Mouse (Mus musculus): Measurements from ENCODE around the gene Rab3gap1. TPM values are rescaled to one million over a fixed set of nuclear protein-coding genes. Genes with fewer than 3 reads are reported as not detected.

Gene Rab3gap1
- 58.1 TPM for polyA plus RNA-seq (2014; fragmentation: Illumina TruSeq; extraction: RNeasy Lipid Tissue Mini Kit (QIAGEN cat#74804); ENCODE audit: low read depth, low replicate concordance)

GRCm38 (mm10) chr1:127868300-127869261 is at the start of gene Rab3gap1:
Rab3gap1 (plus strand) TSS chr1:127868773.

DNA sequence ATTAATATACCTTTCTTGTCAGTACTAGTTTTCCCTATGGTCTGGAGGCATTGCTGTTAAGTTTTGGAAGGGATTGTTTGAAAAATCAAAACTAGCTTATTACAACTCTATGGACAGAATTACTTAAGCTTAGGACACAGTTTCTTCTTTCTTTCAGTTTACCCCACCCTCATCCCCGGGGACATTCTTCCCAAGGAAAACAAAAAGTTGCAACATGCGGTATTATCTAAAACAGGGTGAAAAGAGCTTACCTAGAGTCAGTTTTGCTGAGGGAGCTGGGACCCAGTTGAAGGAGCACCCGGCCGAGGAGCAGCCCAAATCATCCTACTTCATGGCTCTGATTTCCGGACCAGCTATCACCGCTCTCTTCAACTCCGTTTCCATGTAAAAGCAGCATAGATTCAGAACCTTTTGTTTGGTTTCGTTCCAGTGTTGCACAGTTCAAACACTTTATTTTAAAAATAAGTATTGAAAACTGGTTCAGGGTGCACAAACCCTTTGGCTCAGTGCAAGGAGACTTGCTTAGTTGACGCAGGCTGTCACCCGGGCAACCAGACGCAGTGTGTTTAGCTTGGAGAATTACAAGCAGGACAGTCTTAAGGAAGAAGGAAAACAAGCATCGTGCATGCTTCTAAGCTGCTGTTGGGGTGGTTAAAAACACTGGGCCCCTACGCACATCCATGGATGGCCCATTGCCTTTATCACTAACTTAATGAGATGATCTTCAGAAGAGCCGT is 13.9 kb upstream of the Rab3gap1 start, which contains the start of gene Map3k19:
Gene Map3k19, minus strand, starts transcription at position 546 of the 737 bp plus-strand sequence.

Other genes starting within 250 kb of the Rab3gap1 start
- gene Tmem163, start 189.2 kb upstream of the Rab3gap1 start, polyA plus RNA-seq (2014; fragmentation: Illumina TruSeq; extraction: RNeasy Lipid Tissue Mini Kit (QIAGEN cat#74804); ENCODE audit: low read depth, low replicate concordance) = 0.65 TPM
- 397 TPM for gene Acmsd, start 139.4 kb upstream of the Rab3gap1 start, polyA plus RNA-seq (2014; fragmentation: Illumina TruSeq; extraction: RNeasy Lipid Tissue Mini Kit (QIAGEN cat#74804); ENCODE audit: low read depth, low replicate concordance)
- 31.9 TPM for gene Ccnt2, start 94.6 kb upstream of the Rab3gap1 start, polyA plus RNA-seq (2014; fragmentation: Illumina TruSeq; extraction: RNeasy Lipid Tissue Mini Kit (QIAGEN cat#74804); ENCODE audit: low read depth, low replicate concordance)
- gene Map3k19, start 13.7 kb upstream of the Rab3gap1 start, polyA plus RNA-seq (2014; fragmentation: Illumina TruSeq; extraction: RNeasy Lipid Tissue Mini Kit (QIAGEN cat#74804); ENCODE audit: low read depth, low replicate concordance) = not detected
- 2.6 TPM for gene Zranb3, start 234.3 kb downstream of the Rab3gap1 start, polyA plus RNA-seq (2014; fragmentation: Illumina TruSeq; extraction: RNeasy Lipid Tissue Mini Kit (QIAGEN cat#74804); ENCODE audit: low read depth, low replicate concordance)
- 144 TPM for gene R3hdm1, start 234.5 kb downstream of the Rab3gap1 start, polyA plus RNA-seq (2014; fragmentation: Illumina TruSeq; extraction: RNeasy Lipid Tissue Mini Kit (QIAGEN cat#74804); ENCODE audit: low read depth, low replicate concordance)

All from kidney, adult 10 weeks (tissue).